Mouse (Mus musculus) left cerebral cortex, postnatal 4 days (tissue): ENCODE data around the gene Obscn. TPM values are rescaled to one million over a fixed set of nuclear protein-coding genes. Genes with fewer than 3 reads are reported as not detected.
A peak's percentile ranks its signal among the peaks of the same experiment; 100 is the strongest.

ENCODE experiments used
- DNase-seq: peaks from one replicate; pipeline ENCODE4 v3.0.0-alpha.2; 2022
- intact Hi-C: fragments of 180-260 bp; cut with DNase I; formaldehyde crosslinking; loops from one replicate; pipeline ENCODE4 v1.15.1; 2025
- total RNA-seq, 2 experiments: library from RNA; stranded (reverse); gene quantifications; 2 replicates each; pipeline ENCODE4 v1.2.3; 2021

Obscn gene
- total RNA-seq, 2 experiments from 2014 or later = 4.4 to 4.7 TPM

GRCm38 (mm10) chr11:58985299-58985917 lies 150.8 kb downstream of the Obscn start:
- no peak for DNase-seq
- intact Hi-C loops = no loop called here

- intact Hi-C loops = no loop called here
- DNase-seq = no peak
Measured at GRCm38 (mm10) chr11:58984657-58985056, 151.5 kb downstream of the Obscn start.

- intact Hi-C loops = no loop called here
- DNase-seq = no peak
Measured at GRCm38 (mm10) chr11:58983691-58984341, 152.4 kb downstream of the Obscn start.

GRCm38 (mm10) chr11:58982471-58983097 lies 153.6 kb downstream of the Obscn start:
- intact Hi-C loops = no loop called here
- no peak for DNase-seq

- peak; percentile 79 for DNase-seq
- intact Hi-C loops = no loop called here
Measured at GRCm38 (mm10) chr11:58981541-58982447, 154.4 kb downstream of the Obscn start.

- intact Hi-C loops = no loop called here
- no peak for DNase-seq
Measured at GRCm38 (mm10) chr11:58980381-58980990, 155.7 kb downstream of the Obscn start.

GRCm38 (mm10) chr11:58979661-58980060 lies 156.5 kb downstream of the Obscn start:
- no peak for DNase-seq
- intact Hi-C loops = no loop called here

GRCm38 (mm10) chr11:58979183-58979582 lies 157.0 kb downstream of the Obscn start:
- no peak for DNase-seq
- intact Hi-C loops = no loop called here

GRCm38 (mm10) chr11:58978706-58979030 lies 157.5 kb downstream of the Obscn start:
- no peak for DNase-seq
- intact Hi-C loops = no loop called here

GRCm38 (mm10) chr11:58978027-58978705 lies 158.0 kb downstream of the Obscn start, which contains the start of gene Trim11:
TSS of gene Trim11 (plus strand) at chr11:58978093.
- DNase-seq = peak; percentile 47
- intact Hi-C loops = no loop called here

GRCm38 (mm10) chr11:58977607-58978026 lies 158.6 kb downstream of the Obscn start:
- intact Hi-C loops = no loop called here
- no peak for DNase-seq

- intact Hi-C loops = no loop called here
- DNase-seq = no peak
Measured at GRCm38 (mm10) chr11:58977150-58977549, 159.1 kb downstream of the Obscn start.

- DNase-seq = no peak
- intact Hi-C loops = no loop called here
Measured at GRCm38 (mm10) chr11:58974414-58974813, 161.8 kb downstream of the Obscn start.

GRCm38 (mm10) chr11:58971796-58972195 lies 164.4 kb downstream of the Obscn start:
- intact Hi-C loops = no loop called here

GRCm38 (mm10) chr11:58970831-58971530 lies 165.2 kb downstream of the Obscn start:
- intact Hi-C loops = no loop called here
- no peak for DNase-seq

More at GRCm38 (mm10) chr11:58971796-58972195, 164.4 kb downstream of the Obscn start:
- no peak for DNase-seq

GRCm38 (mm10) chr11:58969659-58970058 lies 166.5 kb downstream of the Obscn start:
- no peak for DNase-seq
- intact Hi-C loops = loop anchor here (10.0 kb wide), 1 partner anchor 325 kb away; the partner anchor contains the start of gene Wnt3a

- DNase-seq = no peak
- intact Hi-C loops = loop anchor here (10.0 kb wide), 1 partner anchor 326 kb away; the partner anchor contains the start of gene Wnt3a
Measured at GRCm38 (mm10) chr11:58969027-58969426, 167.2 kb downstream of the Obscn start.

- no peak for DNase-seq
- intact Hi-C loops = loop anchor here (10.0 kb wide), 1 partner anchor 326 kb away; the partner anchor contains the start of gene Wnt3a
Measured at GRCm38 (mm10) chr11:58968551-58968950, 167.7 kb downstream of the Obscn start.

- DNase-seq = no peak
- intact Hi-C loops = loop anchor here (10.0 kb wide), 1 partner anchor 327 kb away; the partner anchor contains the start of gene Wnt3a
Measured at GRCm38 (mm10) chr11:58967346-58967745, 168.9 kb downstream of the Obscn start.
